Comparison of ENCODE assay signal across 8 mouse cellular contexts in genomic region chr4:100778082-100778481, GRCm38 (mm10). TPM values are rescaled to one million over a fixed set of nuclear protein-coding genes. Genes with fewer than 3 reads are reported as not detected.
DNase-seq lines count a peak whose midpoint lies in the region; ATAC-seq and TF ChIP-seq lines count a peak whose summit lies in the region.

No protein-coding gene starts in this region.

- peak overlapping the region; percentile 85 for H3K4me2 ChIP-seq in heart, embryonic 12.5 days
- peak overlapping the region; percentile 70 for H3K4me2 ChIP-seq in hindbrain, embryonic 14.5 days (replicated peaks)
- H3K4me2 ChIP-seq in midbrain, embryonic 14.5 days (ENCODE audit: low read length) = peak overlapping the region; percentile 89

- no peaks in the 10 kb centered on the region for H3K27me3 ChIP-seq in heart, embryonic 12.5 days (replicated peaks)
- H3K27me3 ChIP-seq in hindbrain, embryonic 14.5 days (ENCODE audit: control insufficient read depth, insufficient read depth, low read length) = no peaks in the 10 kb centered on the region
- no peaks in the 10 kb centered on the region for H3K27me3 ChIP-seq in midbrain, embryonic 14.5 days (ENCODE audit: control insufficient read depth, insufficient read depth, low read length)

- peaks cover 34% of the 10 kb centered on the region for H3K4me1 ChIP-seq in heart, embryonic 12.5 days (replicated peaks)
- H3K4me1 ChIP-seq in cortical plate, adult 2 months (ENCODE audit: control insufficient read depth, insufficient read depth, low read length) = no peaks in the 10 kb centered on the region; the same call in 1 of the 2 replicates
- H3K4me1 ChIP-seq in hindbrain, embryonic 14.5 days (replicated peaks; ENCODE audit: control insufficient read depth, insufficient read depth, low read length) = peaks cover 30% of the 10 kb centered on the region
- H3K4me1 ChIP-seq in midbrain, embryonic 14.5 days (ENCODE audit: control insufficient read depth, insufficient read depth, low read length) = peaks cover 39% of the 10 kb centered on the region

- 5% methylated on average over 16 of the region's 16 CpGs for WGBS in heart, embryonic 12.5 days
- under 1% methylated on average over 16 of the region's 16 CpGs for WGBS in hindbrain, embryonic 14.5 days
- WGBS in midbrain, embryonic 14.5 days = under 1% methylated on average over 16 of the region's 16 CpGs

- no peaks in the 10 kb centered on the region for H3K36me3 ChIP-seq in heart, embryonic 12.5 days
- H3K36me3 ChIP-seq in hindbrain, embryonic 14.5 days (replicated peaks; ENCODE audit: control insufficient read depth, insufficient read depth) = no peaks in the 10 kb centered on the region
- H3K36me3 ChIP-seq in midbrain, embryonic 14.5 days (ENCODE audit: control insufficient read depth, insufficient read depth, low read length) = no peaks in the 10 kb centered on the region

- peak overlapping the region; percentile 89 for H3K9ac ChIP-seq in heart, embryonic 12.5 days
- peak overlapping the region; percentile 94 for H3K9ac ChIP-seq in hindbrain, embryonic 14.5 days
- peak overlapping the region; percentile 94 for H3K9ac ChIP-seq in midbrain, embryonic 14.5 days (replicated peaks; ENCODE audit: low read length)

- intact Hi-C loops in heart, postnatal 36 days (cut with DNase I) = loop anchor here (5.0 kb wide), 2 partner anchors 89 to 209 kb away; no protein-coding TSS in a partner anchor

- ATAC-seq in heart, embryonic 12.5 days (ENCODE audit: insufficient number of reproducible peaks, low FRiP score) = no peak
- no peak for ATAC-seq in hindbrain, embryonic 14.5 days (ENCODE audit: low FRiP score)
- ATAC-seq in midbrain, embryonic 14.5 days (ENCODE audit: low FRiP score, low TSS enrichment) = no peak

- no peak for TF ChIP-seq CTCF in cortical plate, adult 2 months (IDR thresholded peaks at IDR 0.05; ENCODE audit: extremely low read depth, insufficient read depth, low read length)

- H3K9me3 ChIP-seq in heart, embryonic 12.5 days (replicated peaks) = no peaks in the 10 kb centered on the region
- no peaks in the 10 kb centered on the region for H3K9me3 ChIP-seq in hindbrain, embryonic 14.5 days (ENCODE audit: control insufficient read depth, low read length)
- no peaks in the 10 kb centered on the region for H3K9me3 ChIP-seq in midbrain, embryonic 14.5 days (ENCODE audit: control insufficient read depth, low read length)

- peak overlapping the region; percentile 86 for H3K4me3 ChIP-seq in heart, embryonic 12.5 days
- peak overlapping the region; percentile 61 for H3K4me3 ChIP-seq in cortical plate, adult 2 months (ENCODE audit: insufficient read depth, low read length)
- H3K4me3 ChIP-seq in hindbrain, embryonic 14.5 days (replicated peaks; ENCODE audit: low read length) = peak overlapping the region; percentile 91
- peak overlapping the region; percentile 99 for H3K4me3 ChIP-seq in midbrain, embryonic 14.5 days (replicated peaks; ENCODE audit: low read depth, low read length)

- no peak overlapping the region for H3K27ac ChIP-seq in heart, embryonic 12.5 days (ENCODE audit: poor library complexity, severe bottlenecking)
- no peak overlapping the region for H3K27ac ChIP-seq in cortical plate, adult 2 months (ENCODE audit: insufficient read depth, low read length)
- H3K27ac ChIP-seq in hindbrain, embryonic 14.5 days = peak overlapping the region; percentile 88
- peak overlapping the region; percentile 92 for H3K27ac ChIP-seq in midbrain, embryonic 14.5 days (replicated peaks; ENCODE audit: low read depth, low read length)

- DNase-seq in heart, postnatal 36 days = no peak
- DNase-seq in hindbrain, embryonic 14.5 days (ENCODE audit: low spot score) = peak; percentile 60
- DNase-seq in midbrain, embryonic 14.5 days = peak; percentile 67
- no peak for DNase-seq in ovary, postnatal 14 days (ENCODE audit: low spot score)
- no peak for DNase-seq in spleen, postnatal 14 days (ENCODE audit: low spot score in 2 of 2)
- DNase-seq in left cerebral cortex, adult 11 months (ENCODE audit: low spot score) = no peak

- TF ChIP-seq POLR2A in cortical plate, adult 2 months (IDR thresholded peaks at IDR 0.05; ENCODE audit: extremely low read depth, insufficient read depth, low read length) = no peak

RNA-seq across cellular contexts. Expression of gene Cachd1, which starts 1.6 kb away (rescaled TPM):
- polyA plus RNA-seq in heart, embryonic 12.5 days (2016; fragmentation: Nextera tagmentation; extraction: Ambion mirVana) = 11.5 and 12.5 TPM in 2 replicates
- total RNA-seq in heart, postnatal 36 days (2021) = 1 to 10 TPM; 3.5 to 4.8 TPM
- polyA plus RNA-seq in cortical plate, adult 2 months (2012; rRNA removed) = 13.7 and 16.1 TPM in 2 replicates
- polyA plus RNA-seq in hindbrain, embryonic 14.5 days (2014; fragmentation: Nextera tagmentation; extraction: Ambion mirVana) = 21.6 and 28.5 TPM in 2 replicates
- polyA plus RNA-seq in midbrain, embryonic 14.5 days (2014; fragmentation: Nextera tagmentation; extraction: Ambion mirVana) = 50.0 TPM in 2 replicates

Comparison
In these comparisons a context has a peak if more than half of its experiments do, and no peak if none do; other contexts are left out.
1. H3K27ac ChIP-seq: peak in hindbrain, embryonic 14.5 days (single experiment) and midbrain, embryonic 14.5 days (single experiment); none in heart, embryonic 12.5 days (single experiment) and cortical plate, adult 2 months (single experiment).
2. DNase-seq: peak in hindbrain, embryonic 14.5 days (single experiment) and midbrain, embryonic 14.5 days (single experiment); none in heart, postnatal 36 days (0 of 2), ovary, postnatal 14 days (single experiment), spleen, postnatal 14 days (0 of 2) and left cerebral cortex, adult 11 months (single experiment).
3. Peak in every context shown above with its lines, with median percentiles within 50 percentile points of each other: H3K4me2 ChIP-seq, H3K4me3 ChIP-seq and H3K9ac ChIP-seq.